In the genomic region with DNA sequence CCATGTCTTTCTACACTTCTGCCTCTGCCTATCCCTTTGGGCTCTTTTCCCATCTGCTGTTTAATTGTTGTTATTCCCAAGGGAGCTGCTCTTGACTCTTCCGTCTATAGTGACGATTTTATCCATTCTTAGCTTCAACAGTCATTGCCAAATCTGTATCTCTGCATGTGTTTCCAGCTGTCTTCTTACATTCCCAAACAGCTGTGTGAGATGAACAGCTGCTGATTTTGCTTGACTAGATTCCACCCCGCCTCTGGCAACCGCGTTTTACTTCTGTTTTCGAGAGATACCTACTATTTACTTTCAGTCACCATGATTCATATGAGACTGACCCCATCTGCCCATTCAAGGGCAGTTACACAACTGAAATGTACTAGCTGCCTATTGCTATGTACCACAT, we compare ENCODE assay signal across 21 mouse cellular contexts. TPM values are rescaled to one million over a fixed set of nuclear protein-coding genes. Genes with fewer than 3 reads are reported as not detected.
DNase-seq lines count a peak whose midpoint lies in the region; ATAC-seq and TF ChIP-seq lines count a peak whose summit lies in the region.
"Had no signal": no experiment of that assay in that cellular context is flagged by ENCODE, and none has a peak within 500 bp of the region (broad histone marks: within the 10 kb centered on the region; RNA-seq: fewer than 3 reads in every experiment).

No protein-coding gene starts in this region.

- no peaks in the 10 kb centered on the region for H3K36me3 ChIP-seq in lung, embryonic 14.5 days (ENCODE audit: insufficient read depth)
- no peaks in the 10 kb centered on the region for H3K36me3 ChIP-seq in stomach, embryonic 15.5 days
- H3K36me3 ChIP-seq: embryonic facial prominence, embryonic 13.5 days; forebrain, embryonic 12.5 days; G1E; heart, embryonic 15.5 days; intestine, embryonic 15.5 days; midbrain, embryonic 15.5 days; neural tube, embryonic 12.5 days had no signal

- no peaks in the 10 kb centered on the region for H3K4me1 ChIP-seq in lung, embryonic 14.5 days (ENCODE audit: insufficient read depth)
- 0 out of 2 replicates have a peak, but pooled peaks cover 2% of the 10 kb centered on the region for H3K4me1 ChIP-seq in stomach, embryonic 15.5 days
- H3K4me1 ChIP-seq: embryonic facial prominence, embryonic 13.5 days; forebrain, embryonic 12.5 days; heart, embryonic 15.5 days; intestine, embryonic 15.5 days; midbrain, embryonic 15.5 days; neural tube, embryonic 12.5 days had no signal

- H3K9me3 ChIP-seq in lung, embryonic 14.5 days (ENCODE audit: low read depth, low read length) = no peaks in the 10 kb centered on the region
- H3K9me3 ChIP-seq in stomach, embryonic 15.5 days = no peaks in the 10 kb centered on the region
- H3K9me3 ChIP-seq: embryonic facial prominence, embryonic 13.5 days; forebrain, embryonic 12.5 days; G1E; heart, embryonic 15.5 days; intestine, embryonic 15.5 days; midbrain, embryonic 15.5 days; neural tube, embryonic 12.5 days had no signal

- no peak overlapping the region for H3K9ac ChIP-seq in lung, embryonic 14.5 days
- H3K9ac ChIP-seq in stomach, embryonic 15.5 days = no peak overlapping the region
- H3K9ac ChIP-seq: embryonic facial prominence, embryonic 13.5 days; forebrain, embryonic 12.5 days; heart, embryonic 15.5 days; intestine, embryonic 15.5 days; midbrain, embryonic 15.5 days; neural tube, embryonic 12.5 days had no signal

- intact Hi-C loops in heart, postnatal 25 days (cut with DNase I) = no loop called here

- H3K27ac ChIP-seq in lung, embryonic 14.5 days (ENCODE audit: low read depth) = no peak overlapping the region
- peak overlapping the region; percentile 48; the same call in 1 of the 2 replicates for H3K27ac ChIP-seq in stomach, embryonic 15.5 days
- H3K27ac ChIP-seq: embryonic facial prominence, embryonic 13.5 days; forebrain, embryonic 12.5 days; gastrocnemius, adult 2 months; heart, embryonic 15.5 days; intestine, embryonic 15.5 days; midbrain, embryonic 15.5 days; neural tube, embryonic 12.5 days had no signal

- DNase-seq in heart, adult 18-20 months = peak; percentile 52 to 61
- DNase-seq in heart, postnatal 25 days (ENCODE audit: low spot score) = no peak
- peak; percentile 30 for DNase-seq in kidney, postnatal 14 days
- DNase-seq in kidney, adult 11 months = no peak
- DNase-seq in lung, embryonic 14.5 days = peak; percentile 72
- DNase-seq in gastrocnemius, postnatal 25 days = no peak
- DNase-seq in right cerebral cortex, postnatal 4 days = no peak
- DNase-seq: B cell, adult 2 months; cerebellum, adult 11 months; cerebellum, postnatal 36 days; gastrocnemius, adult 2 months; retina, postnatal 1 day had no signal

- peak; percentile 56; the same call in 1 of the 2 replicates for ATAC-seq in lung, embryonic 14.5 days (ENCODE audit: insufficient read depth)
- ATAC-seq in stomach, embryonic 15.5 days (ENCODE audit: insufficient read depth, low FRiP score, low read depth) = no peak; the same call in 1 of the 2 replicates
- ATAC-seq: intestine, embryonic 15.5 days; midbrain, embryonic 15.5 days had no signal

- TF ChIP-seq CTCF in lung, embryonic 14.5 days (IDR thresholded peaks at IDR 0.05; ENCODE audit: low read depth) = no peak

- H3K4me2 ChIP-seq in lung, embryonic 14.5 days = no peak overlapping the region
- H3K4me2 ChIP-seq in stomach, embryonic 15.5 days = no peak overlapping the region
- H3K4me2 ChIP-seq: embryonic facial prominence, embryonic 13.5 days; forebrain, embryonic 12.5 days; heart, embryonic 15.5 days; intestine, embryonic 15.5 days; midbrain, embryonic 15.5 days; neural tube, embryonic 12.5 days had no signal

- 41% methylated on average over 6 of the region's 6 CpGs for WGBS in lung, embryonic 14.5 days
- 46% methylated on average over 6 of the region's 6 CpGs for WGBS in stomach, embryonic 15.5 days

- H3K4me3 ChIP-seq in lung, embryonic 14.5 days (ENCODE audit: low read depth, low read length) = no peak overlapping the region
- no peak overlapping the region for H3K4me3 ChIP-seq in stomach, embryonic 15.5 days (replicated peaks)
- H3K4me3 ChIP-seq: embryonic facial prominence, embryonic 13.5 days; forebrain, embryonic 12.5 days; gastrocnemius, adult 2 months; heart, embryonic 15.5 days; intestine, embryonic 15.5 days; midbrain, embryonic 15.5 days; neural tube, embryonic 12.5 days had no signal

- H3K27me3 ChIP-seq in lung, embryonic 14.5 days (ENCODE audit: insufficient read depth, low read length) = no peaks in the 10 kb centered on the region
- H3K27me3 ChIP-seq in stomach, embryonic 15.5 days (replicated peaks) = no peaks in the 10 kb centered on the region
- H3K27me3 ChIP-seq: embryonic facial prominence, embryonic 13.5 days; forebrain, embryonic 12.5 days; heart, embryonic 15.5 days; intestine, embryonic 15.5 days; midbrain, embryonic 15.5 days; neural tube, embryonic 12.5 days had no signal

RNA-seq across cellular contexts. Expression of a gene that starts 6.7 kb away (rescaled TPM):
- total RNA-seq in heart, adult 18-20 months (2021) = 1 to 10 TPM in 1 of 2 experiments, under 1 TPM in 1; 0.98 to 1.7 TPM
- total RNA-seq in heart, postnatal 25 days (2021) = 1 to 10 TPM; 1.8 to 1.9 TPM
- polyA plus RNA-seq in lung, embryonic 14.5 days (2014; fragmentation: Nextera tagmentation; extraction: Ambion mirVana) = 4.7 and 4.9 TPM in 2 replicates
- 6.7 and 7.2 TPM in 2 replicates for polyA plus RNA-seq in stomach, embryonic 15.5 days (2015; fragmentation: Nextera tagmentation; extraction: Ambion mirVana)
- total RNA-seq in gastrocnemius, postnatal 25 days (2021) = under 1 TPM; 0.54 to 0.95 TPM
- total RNA-seq: G1E; gastrocnemius, adult 2 months had no signal
- polyA plus RNA-seq: G1E had no signal

RNA-seq across cellular contexts. Expression of a gene that starts 16.3 kb away (rescaled TPM):
- under 1 TPM; 0.20 to 0.23 TPM for total RNA-seq in heart, adult 18-20 months (2021)
- total RNA-seq in heart, postnatal 25 days (2021) = 1 to 10 TPM in 1 of 2 experiments, under 1 TPM in 1; 0.94 to 1.1 TPM
- polyA plus RNA-seq in lung, embryonic 14.5 days (2014; fragmentation: Nextera tagmentation; extraction: Ambion mirVana) = 6.4 and 7.4 TPM in 2 replicates
- polyA plus RNA-seq in stomach, embryonic 15.5 days (2015; fragmentation: Nextera tagmentation; extraction: Ambion mirVana) = 7.5 and 11.0 TPM in 2 replicates
- total RNA-seq in gastrocnemius, postnatal 25 days (2021) = under 1 TPM; 0.49 to 0.51 TPM
- total RNA-seq: liver, adult 2 months had no signal

RNA-seq across cellular contexts. Expression of a gene that starts 23.0 kb away (rescaled TPM):
- 1 to 10 TPM; 4.3 to 4.4 TPM for total RNA-seq in heart, adult 18-20 months (2021)
- total RNA-seq in heart, postnatal 25 days (2021) = 1 to 10 TPM; 4.9 TPM
- 25.6 and 28.1 TPM in 2 replicates for polyA plus RNA-seq in lung, embryonic 14.5 days (2014; fragmentation: Nextera tagmentation; extraction: Ambion mirVana)
- polyA plus RNA-seq in stomach, embryonic 15.5 days (2015; fragmentation: Nextera tagmentation; extraction: Ambion mirVana) = 23.7 and 26.9 TPM in 2 replicates
- 1 to 10 TPM; 3.2 to 3.5 TPM for total RNA-seq in gastrocnemius, postnatal 25 days (2021)

RNA-seq across cellular contexts. Expression of a gene that starts 25.1 kb away (rescaled TPM):
- 10 to 100 TPM; 64.0 to 71.6 TPM for total RNA-seq in heart, adult 18-20 months (2021)
- 10 to 100 TPM; 68.8 to 75.7 TPM for total RNA-seq in heart, postnatal 25 days (2021)
- polyA plus RNA-seq in lung, embryonic 14.5 days (2014; fragmentation: Nextera tagmentation; extraction: Ambion mirVana) = 65.4 and 70.3 TPM in 2 replicates
- 76.0 and 79.6 TPM in 2 replicates for polyA plus RNA-seq in stomach, embryonic 15.5 days (2015; fragmentation: Nextera tagmentation; extraction: Ambion mirVana)
- 10 to 100 TPM; 46.7 to 59.3 TPM for total RNA-seq in gastrocnemius, postnatal 25 days (2021)
- total RNA-seq: G1E had no signal
- polyA plus RNA-seq: G1E had no signal

RNA-seq across cellular contexts. Expression of a gene that starts 35.1 kb away (rescaled TPM):
- 10 to 100 TPM; 63.2 to 64.3 TPM for total RNA-seq in heart, adult 18-20 months (2021)
- 10 to 100 TPM; 61.4 to 62.1 TPM for total RNA-seq in heart, postnatal 25 days (2021)
- polyA plus RNA-seq in lung, embryonic 14.5 days (2014; fragmentation: Nextera tagmentation; extraction: Ambion mirVana) = 30.8 and 31.0 TPM in 2 replicates
- polyA plus RNA-seq in stomach, embryonic 15.5 days (2015; fragmentation: Nextera tagmentation; extraction: Ambion mirVana) = 27.8 and 28.5 TPM in 2 replicates
- total RNA-seq in gastrocnemius, postnatal 25 days (2021) = 10 to 100 TPM; 56.6 TPM

Comparison
In these comparisons a context has a peak if more than half of its experiments do, and no peak if none do; other contexts are left out.
1. DNase-seq: peak in heart, adult 18-20 months (2 of 2), kidney, postnatal 14 days (single experiment) and lung, embryonic 14.5 days (single experiment); none in heart, postnatal 25 days (single experiment), kidney, adult 11 months (single experiment), gastrocnemius, postnatal 25 days (single experiment) and right cerebral cortex, postnatal 4 days (single experiment).